Mouse (Mus musculus) ovary, adult 2 months (tissue): ENCODE measurements around the gene Hap1. TPM values are rescaled to one million over a fixed set of nuclear protein-coding genes. Genes with fewer than 3 reads are reported as not detected.

Experiments used
- polyA plus RNA-seq: library from polyadenylated mRNA; depleted of rRNA; stranded (reverse); fragments of >200 nt; gene quantifications from 2 replicates; pipeline ENCODE4 v1.2.3, GENCODE M21; 2012; rRNA removed

The Hap1 gene
- 8.1 and 8.9 TPM in 2 replicates for polyA plus RNA-seq

DNA sequence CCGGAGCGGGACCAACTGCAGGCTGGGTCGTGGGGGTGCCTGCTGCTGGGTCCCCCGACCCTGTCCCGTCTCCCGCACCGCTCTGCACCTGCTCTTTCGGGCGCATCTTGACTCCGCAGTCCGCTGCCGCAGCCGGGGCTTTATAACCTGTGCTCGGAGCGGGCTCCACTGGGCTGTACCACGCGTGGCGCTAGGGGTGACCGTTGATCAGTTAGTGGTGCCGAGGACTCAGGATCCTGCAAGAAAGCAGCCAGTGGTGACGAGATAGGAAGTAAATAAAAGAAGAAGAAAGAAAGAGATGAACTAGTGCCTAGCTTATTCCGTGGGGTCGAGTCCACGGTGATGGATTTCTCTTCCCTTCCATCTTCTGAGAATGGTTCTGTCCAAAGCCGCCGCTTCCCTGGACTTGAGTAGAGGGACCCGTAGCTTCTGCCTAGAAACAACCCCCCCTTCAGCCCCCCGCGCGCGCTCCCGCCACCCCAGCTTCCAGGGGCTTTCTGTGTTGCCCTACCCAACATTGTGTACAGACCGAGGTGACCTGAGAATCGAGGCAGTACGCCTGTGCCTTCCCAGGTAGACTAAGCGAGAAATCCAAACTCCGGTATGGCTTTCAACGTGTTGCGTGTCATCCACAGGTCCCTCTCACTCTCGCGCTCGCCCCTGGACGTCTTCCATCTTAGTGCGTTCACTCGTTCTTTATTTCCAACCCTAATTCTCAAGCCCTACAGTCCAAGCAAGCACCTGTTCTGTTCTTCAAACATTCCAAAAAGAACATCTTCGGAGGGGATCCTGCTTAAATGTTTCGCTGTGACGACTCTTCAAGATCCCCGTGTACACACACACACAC is at the start of gene Hap1:
Hap1 (minus strand) TSS at position 157 of the 847 bp plus-strand sequence.

DNA sequence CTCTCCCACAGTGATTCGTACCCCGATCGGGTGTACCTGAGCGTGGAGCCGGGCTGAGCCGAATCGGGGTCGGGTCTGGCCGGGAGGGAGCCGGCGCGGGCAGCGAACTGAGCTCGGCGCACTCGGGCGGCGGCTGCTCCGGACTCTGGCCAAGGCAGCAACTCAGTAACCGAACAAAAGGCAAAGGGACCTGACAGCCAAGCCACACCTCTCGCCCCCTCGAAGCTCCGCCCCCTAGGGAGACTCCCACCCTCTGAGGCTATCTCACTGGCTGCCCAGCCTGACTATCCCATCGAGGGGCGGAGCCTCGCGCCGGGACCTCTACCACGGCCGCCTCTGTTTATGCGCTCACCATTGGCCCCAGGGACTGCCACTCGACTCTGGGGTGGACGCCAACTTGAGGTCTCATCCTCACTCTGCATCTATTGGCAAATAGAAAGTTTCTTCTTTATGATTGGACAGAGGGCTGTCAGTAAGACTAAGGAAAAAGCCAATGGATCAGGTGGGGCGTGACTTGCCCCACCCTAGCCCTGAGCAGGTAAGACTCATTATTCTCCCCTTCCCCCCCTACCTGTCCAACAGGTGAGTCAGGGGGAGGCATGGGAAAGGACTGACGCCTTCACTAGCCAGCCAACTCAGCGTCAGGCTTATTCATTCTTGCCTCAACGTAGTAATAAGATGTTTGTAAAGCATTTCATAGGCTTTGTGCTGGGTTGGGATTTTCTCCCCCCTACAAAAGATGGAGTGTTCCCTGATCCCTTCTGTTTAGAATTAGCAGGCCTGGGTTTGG is 41.9 kb upstream of the Hap1 start, which contains the start of gene Jup:
Jup (minus strand) TSS at position 164 of the 790 bp plus-strand sequence.

DNA sequence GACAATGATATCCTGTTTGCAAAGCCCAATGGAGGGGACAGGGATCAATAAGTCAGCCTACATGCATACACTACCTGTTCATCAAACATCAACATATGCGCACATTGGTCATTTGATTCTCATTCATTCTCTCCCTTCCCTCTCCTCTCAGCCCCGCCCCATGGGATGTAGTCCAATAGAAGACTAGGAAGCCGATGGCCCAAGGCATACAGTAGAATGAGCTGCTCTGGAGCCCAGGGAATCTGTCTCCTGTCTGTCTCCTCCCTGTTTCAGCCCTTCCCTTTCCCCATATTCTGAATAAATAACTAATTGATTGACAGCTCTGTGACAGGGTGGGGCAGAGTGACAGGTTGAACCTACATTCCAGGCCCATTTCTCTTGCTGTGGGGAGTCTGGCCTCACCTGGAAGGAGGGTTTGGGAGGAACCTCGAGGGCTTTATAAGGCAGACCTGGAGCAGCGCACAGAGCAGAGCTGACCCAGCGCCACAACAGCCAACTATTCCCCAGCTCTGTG is 21.9 kb downstream of the Hap1 start, which contains the start of gene Gast:
Gast (plus strand) TSS at position 464 of the 514 bp plus-strand sequence.

DNA sequence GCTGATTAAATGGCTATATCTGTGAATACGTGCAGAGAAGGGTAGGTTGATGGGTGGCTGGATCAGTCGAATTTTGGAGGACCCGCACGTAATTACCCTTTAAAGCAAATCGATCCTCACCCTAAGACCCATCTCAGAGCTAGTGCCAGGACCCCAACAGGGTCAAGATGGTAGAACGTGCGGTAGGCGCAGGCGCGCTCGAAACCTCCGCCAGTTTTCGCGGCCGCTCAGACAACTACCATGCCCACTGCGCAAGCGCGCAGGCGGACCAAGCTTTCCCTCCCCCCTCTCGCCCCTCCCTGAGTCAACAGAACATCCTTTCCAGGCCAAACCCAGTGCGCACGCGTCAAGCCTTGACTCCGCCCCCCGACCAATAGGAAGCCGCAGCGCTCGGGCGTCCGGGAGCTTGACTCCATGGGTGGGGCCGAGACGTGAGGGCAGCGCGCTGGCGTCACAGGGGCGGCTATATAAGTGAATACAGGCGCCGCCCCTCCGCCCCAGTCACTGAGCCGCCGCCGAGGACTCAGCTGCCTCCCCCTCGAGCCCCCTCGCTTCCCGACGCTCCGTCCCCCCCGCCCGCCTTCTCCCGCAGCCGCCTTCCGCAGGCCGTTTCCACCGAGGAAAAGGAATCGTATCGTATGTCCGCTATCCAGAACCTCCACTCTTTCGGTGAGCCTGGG is 36.3 kb downstream of the Hap1 start, which contains the start of gene Eif1:
Eif1 (plus strand) TSS at position 394 of the 680 bp plus-strand sequence.

Other genes with a start within 250 kb of the Hap1 start
- gene Krt13, start 234.6 kb downstream of the Hap1 start, polyA plus RNA-seq, result 1.1 and 1.3 TPM in 2 replicates
- gene Krt15, start 220.2 kb downstream of the Hap1 start, polyA plus RNA-seq, result 0.51 and 0.58 TPM in 2 replicates
- gene Krt19, start 207.5 kb downstream of the Hap1 start, polyA plus RNA-seq, result 323 and 438 TPM in 2 replicates
- gene Krt9, start 162.9 kb downstream of the Hap1 start, polyA plus RNA-seq, result not detected in 2 replicates
- gene Krt14, start 148.6 kb downstream of the Hap1 start, polyA plus RNA-seq, result 0.15 and 0.37 TPM in 2 replicates
- not detected in 2 replicates for gene Krt16, start 107.2 kb downstream of the Hap1 start, polyA plus RNA-seq
- gene Krt17, start 95.1 kb downstream of the Hap1 start, polyA plus RNA-seq, result 1.3 and 2.0 TPM in 2 replicates
- gene Krt42, start 86.3 kb downstream of the Hap1 start, polyA plus RNA-seq, result not detected in 2 replicates
- gene Eif1, start 36.2 kb downstream of the Hap1 start, polyA plus RNA-seq, result 84.8 and 87.3 TPM in 2 replicates
- gene Gast, start 21.7 kb downstream of the Hap1 start, polyA plus RNA-seq, result not detected in 2 replicates
- gene Jup, start 41.6 kb upstream of the Hap1 start, polyA plus RNA-seq, result 228 and 323 TPM in 2 replicates
- gene P3h4, start 58.7 kb upstream of the Hap1 start, polyA plus RNA-seq, result 234 and 294 TPM in 2 replicates
- gene Fkbp10, start 59.6 kb upstream of the Hap1 start, polyA plus RNA-seq, result 206 and 218 TPM in 2 replicates
- 67.6 and 90.0 TPM in 2 replicates for gene Nt5c3b, start 85.7 kb upstream of the Hap1 start, polyA plus RNA-seq
- gene Klhl10, start 85.8 kb upstream of the Hap1 start, polyA plus RNA-seq, result 0.35 and 0.58 TPM in 2 replicates
- gene Klhl11, start 116.6 kb upstream of the Hap1 start, polyA plus RNA-seq, result 14.7 and 15.4 TPM in 2 replicates
- gene Acly, start 171.9 kb upstream of the Hap1 start, polyA plus RNA-seq, result 175 and 200 TPM in 2 replicates
- 1.5 and 1.9 TPM in 2 replicates for gene Ttc25, start 189.5 kb upstream of the Hap1 start, polyA plus RNA-seq
- 39.0 and 41.4 TPM in 2 replicates for gene Cnp, start 218.8 kb upstream of the Hap1 start, polyA plus RNA-seq